Mouse (Mus musculus) kidney, adult 2 months (tissue): Measurements from ENCODE around the gene Tmcc3.

ENCODE experiments used
- CTCF ChIP-seq: fragments of 200-500 bp; conservative IDR thresholded peaks from 2 replicates; pipeline ENCODE4 v1.5.1; 2011; ENCODE audit warnings: low read depth, mild to moderate bottlenecking, control low read depth, low read length, moderate library complexity, mixed read lengths; ENCODE audit not compliant: insufficient read depth, insufficient read length
- POLR2A ChIP-seq: fragments of 200-500 bp; IDR thresholded peaks from one replicate; pipeline ENCODE4 v1.6.1; 2011; ENCODE audit warnings: low read depth, low read length, control low read depth

GRCm38 (mm10) chr10:94501796-94502195, 190.0 kb downstream of the Tmcc3 start:
- TF ChIP-seq CTCF (no peak), POLR2A (no peak)
